Comparison of ENCODE assay signal across 16 mouse cellular contexts in genomic region chr12:91582362-91583002, GRCm38 (mm10). TPM values are rescaled to one million over a fixed set of nuclear protein-coding genes. Genes with fewer than 3 reads are reported as not detected.
A peak's percentile ranks its signal among the peaks of the same experiment; 100 is the strongest.
DNase-seq lines count a peak whose midpoint lies in the region; ATAC-seq and TF ChIP-seq lines count a peak whose summit lies in the region.
"Had no signal": no experiment of that assay in that cellular context is flagged by ENCODE, and none has a peak within 500 bp of the region (broad histone marks: within the 10 kb centered on the region; RNA-seq: fewer than 3 reads in every experiment).

No protein-coding gene starts in this region.

- peak; percentile 25 for ATAC-seq in CD4-positive, CD25-positive, alpha-beta regulatory T cell, adult 4 months
- ATAC-seq in common myeloid progenitor, adult 5-6 weeks (replicated peaks; ENCODE audit: low read depth, poor library complexity, severe bottlenecking), result peak; percentile 33
- ATAC-seq: activated CD4-positive, CD25-positive, alpha-beta regulatory T cell, adult 4 months; intestine, embryonic 15.5 days had no signal

- H3K4me3 ChIP-seq in layer of hippocampus, adult 2 months, result no peak overlapping the region
- H3K4me3 ChIP-seq: heart, embryonic 13.5 days; intestine, embryonic 15.5 days; limb, embryonic 15.5 days; neural tube, embryonic 12.5 days had no signal

- no peak for DNase-seq in layer of hippocampus, adult 2 months (ENCODE audit: low spot score in 2 of 2)
- no peak for DNase-seq in layer of hippocampus, adult 11-12 months (ENCODE audit: low spot score)
- peak; percentile 14 for DNase-seq in induced T-regulatory cell, adult 2 months (ENCODE audit: low read depth)
- DNase-seq in gastrocnemius, adult 18-20 months (ENCODE audit: low spot score), result no peak
- DNase-seq in layer of hippocampus, adult 9-11 months, result no peak
- DNase-seq: cerebellum, postnatal 14 days; gastrocnemius, postnatal 14 days; heart, postnatal 4 days had no signal

- peak overlapping the region; percentile 32; the same call in 1 of the 2 replicates for H3K27ac ChIP-seq in layer of hippocampus, adult 2 months
- H3K27ac ChIP-seq: heart, embryonic 13.5 days; intestine, embryonic 15.5 days; kidney, postnatal 0 days; limb, embryonic 15.5 days; neural tube, embryonic 12.5 days had no signal

- TF ChIP-seq CTCF in layer of hippocampus, adult 2 months (conservative IDR thresholded peaks at IDR 0.05), result no peak

RNA-seq across cellular contexts. Expression of gene Gtf2a1, which starts 7.8 kb away (rescaled TPM):
- 10 to 100 TPM; 52.2 to 53.0 TPM for total RNA-seq in layer of hippocampus, adult 2 months (2021)
- 10 to 100 TPM; 76.9 to 95.8 TPM for polyA plus RNA-seq in CD4-positive, CD25-positive, alpha-beta regulatory T cell, adult 4 months (2017; shearing (Covaris generic))
- total RNA-seq in common myeloid progenitor, adult 5-6 weeks (2017), result 35.4 and 44.0 TPM in 2 replicates
- 10 to 100 TPM; 23.2 to 26.4 TPM for total RNA-seq in gastrocnemius, adult 18-20 months (2021)
